Mouse (Mus musculus): ENCODE data around the gene Gm10401. TPM values are rescaled to one million over a fixed set of nuclear protein-coding genes. Genes with fewer than 3 reads are reported as not detected.

Gene Gm10401
- polyA plus RNA-seq, 1 experiment, result not detected

DNA sequence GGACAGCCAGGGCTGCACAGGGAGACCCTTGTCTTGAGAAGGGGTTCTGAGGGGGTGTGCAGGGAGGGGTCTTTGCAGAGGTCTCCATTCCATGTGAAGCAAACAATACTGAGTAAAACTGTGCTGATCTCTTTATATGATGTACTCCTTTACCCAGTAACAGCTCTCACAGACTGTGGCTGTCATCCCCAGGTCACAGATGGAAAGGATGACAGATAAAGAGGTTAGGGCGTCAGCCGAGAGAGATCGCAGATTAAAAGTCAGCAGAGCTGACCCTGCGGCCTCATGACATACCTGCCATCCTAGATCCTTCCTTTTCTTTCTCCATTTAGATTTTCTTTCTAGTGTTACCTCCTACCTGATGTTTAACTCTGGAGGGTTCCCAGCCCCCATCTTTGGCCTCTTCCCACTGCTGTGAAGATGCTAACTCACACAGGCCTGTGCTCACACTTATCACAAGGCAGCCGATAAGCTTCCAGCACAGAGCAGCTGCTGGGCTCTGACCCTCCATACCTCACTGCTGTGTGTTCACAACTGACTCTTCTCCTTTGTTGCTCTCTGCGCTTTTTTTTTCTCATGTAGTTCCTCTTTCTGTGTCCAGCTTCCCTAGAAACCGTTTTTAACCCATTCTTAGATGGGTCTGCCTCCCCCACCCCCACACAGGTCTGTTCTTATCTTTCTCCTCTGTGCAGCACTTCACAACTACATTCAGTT is 39.4 kb downstream of the Gm10401 start:
- peaks cover 8% of the 10 kb centered on the region for H3K4me1 ChIP-seq (replicated peaks; ENCODE audit: control insufficient read depth, insufficient read depth, low read length)
- H3K27me3 ChIP-seq (ENCODE audit: control insufficient read depth, insufficient read depth, low read length), result no peaks in the 10 kb centered on the region
- TF ChIP-seq CTCF (IDR thresholded peaks at IDR 0.05; ENCODE audit: borderline replicate concordance, control insufficient read depth, extremely low read depth, insufficient read depth, low read length, poor library complexity) (no peak), POLR2A (IDR thresholded peaks at IDR 0.05; ENCODE audit: control insufficient read depth, extremely low read depth, insufficient read depth, low read length, poor library complexity) (no peak)

GRCm38 (mm10) chr5:115057153-115057552 is 40.9 kb downstream of the Gm10401 start:
- no peak for TF ChIP-seq POLR2A (IDR thresholded peaks at IDR 0.05; ENCODE audit: control insufficient read depth, extremely low read depth, insufficient read depth, low read length, poor library complexity)
- 95% methylated on average over 4 of the region's 4 CpGs for WGBS
- Histone ChIP-seq H3K4me1 (replicated peaks; ENCODE audit: control insufficient read depth, insufficient read depth, low read length) (peaks cover 11% of the 10 kb centered on the region), H3K36me3 (ENCODE audit: control insufficient read depth, insufficient read depth, low read length) (no peaks in the 10 kb centered on the region), H3K27ac (ENCODE audit: control insufficient read depth, insufficient read depth, low read length) (no peak overlapping the region), H3K27me3 (ENCODE audit: control insufficient read depth, insufficient read depth, low read length) (no peaks in the 10 kb centered on the region), H3K4me3 (ENCODE audit: control insufficient read depth, insufficient read depth, low read length) (no peak overlapping the region)
- no peak for DNase-seq

More for the DNA sequence above, 39.4 kb downstream of the Gm10401 start:
- DNase-seq, result no peak
- H3K36me3 ChIP-seq (ENCODE audit: control insufficient read depth, insufficient read depth, low read length), result no peaks in the 10 kb centered on the region
- no peak overlapping the region for H3K4me3 ChIP-seq (ENCODE audit: control insufficient read depth, insufficient read depth, low read length)
- H3K27ac ChIP-seq (ENCODE audit: control insufficient read depth, insufficient read depth, low read length), result no peak overlapping the region
- WGBS, result 38% methylated on average over 7 of the region's 7 CpGs

GRCm38 (mm10) chr5:115055418-115055817 is 42.7 kb downstream of the Gm10401 start:
- no peak for DNase-seq
- no peak overlapping the region for H3K27ac ChIP-seq (ENCODE audit: control insufficient read depth, insufficient read depth, low read length)
- H3K4me1 ChIP-seq (replicated peaks; ENCODE audit: control insufficient read depth, insufficient read depth, low read length), result peaks cover 15% of the 10 kb centered on the region
- H3K4me3 ChIP-seq (ENCODE audit: control insufficient read depth, insufficient read depth, low read length), result no peak overlapping the region
- TF ChIP-seq CTCF (IDR thresholded peaks at IDR 0.05; ENCODE audit: borderline replicate concordance, control insufficient read depth, extremely low read depth, insufficient read depth, low read length, poor library complexity) (no peak), POLR2A (IDR thresholded peaks at IDR 0.05; ENCODE audit: control insufficient read depth, extremely low read depth, insufficient read depth, low read length, poor library complexity) (no peak)
- WGBS, result 86% methylated on average over 6 of the region's 6 CpGs
- no peaks in the 10 kb centered on the region for H3K27me3 ChIP-seq (ENCODE audit: control insufficient read depth, insufficient read depth, low read length)
- H3K36me3 ChIP-seq (ENCODE audit: control insufficient read depth, insufficient read depth, low read length), result no peaks in the 10 kb centered on the region

GRCm38 (mm10) chr5:115053791-115054396 is 44.2 kb downstream of the Gm10401 start:
- 98% methylated on average over 22 of the region's 22 CpGs for WGBS
- H3K36me3 ChIP-seq (ENCODE audit: control insufficient read depth, insufficient read depth, low read length), result no peaks in the 10 kb centered on the region
- H3K4me3 ChIP-seq (ENCODE audit: control insufficient read depth, insufficient read depth, low read length), result no peak overlapping the region
- DNase-seq, result no peak
- no peak overlapping the region for H3K27ac ChIP-seq (ENCODE audit: control insufficient read depth, insufficient read depth, low read length)
- H3K27me3 ChIP-seq (ENCODE audit: control insufficient read depth, insufficient read depth, low read length), result no peaks in the 10 kb centered on the region
- peaks cover 17% of the 10 kb centered on the region for H3K4me1 ChIP-seq (replicated peaks; ENCODE audit: control insufficient read depth, insufficient read depth, low read length)
- TF ChIP-seq CTCF (IDR thresholded peaks at IDR 0.05; ENCODE audit: borderline replicate concordance, control insufficient read depth, extremely low read depth, insufficient read depth, low read length, poor library complexity), result no peak
- TF ChIP-seq POLR2A (IDR thresholded peaks at IDR 0.05; ENCODE audit: control insufficient read depth, extremely low read depth, insufficient read depth, low read length, poor library complexity), result no peak

GRCm38 (mm10) chr5:115052546-115052945 is 45.5 kb downstream of the Gm10401 start:
- Histone ChIP-seq H3K4me1 (replicated peaks; ENCODE audit: control insufficient read depth, insufficient read depth, low read length) (peaks cover 13% of the 10 kb centered on the region), H3K27me3 (ENCODE audit: control insufficient read depth, insufficient read depth, low read length) (no peaks in the 10 kb centered on the region), H3K36me3 (ENCODE audit: control insufficient read depth, insufficient read depth, low read length) (no peaks in the 10 kb centered on the region), H3K4me3 (ENCODE audit: control insufficient read depth, insufficient read depth, low read length) (no peak overlapping the region), H3K27ac (ENCODE audit: control insufficient read depth, insufficient read depth, low read length) (no peak overlapping the region)
- DNase-seq, result no peak
- no peak for TF ChIP-seq CTCF (IDR thresholded peaks at IDR 0.05; ENCODE audit: borderline replicate concordance, control insufficient read depth, extremely low read depth, insufficient read depth, low read length, poor library complexity)
- TF ChIP-seq POLR2A (IDR thresholded peaks at IDR 0.05; ENCODE audit: control insufficient read depth, extremely low read depth, insufficient read depth, low read length, poor library complexity), result no peak
- WGBS, result 89% methylated on average over 8 of the region's 8 CpGs

DNA sequence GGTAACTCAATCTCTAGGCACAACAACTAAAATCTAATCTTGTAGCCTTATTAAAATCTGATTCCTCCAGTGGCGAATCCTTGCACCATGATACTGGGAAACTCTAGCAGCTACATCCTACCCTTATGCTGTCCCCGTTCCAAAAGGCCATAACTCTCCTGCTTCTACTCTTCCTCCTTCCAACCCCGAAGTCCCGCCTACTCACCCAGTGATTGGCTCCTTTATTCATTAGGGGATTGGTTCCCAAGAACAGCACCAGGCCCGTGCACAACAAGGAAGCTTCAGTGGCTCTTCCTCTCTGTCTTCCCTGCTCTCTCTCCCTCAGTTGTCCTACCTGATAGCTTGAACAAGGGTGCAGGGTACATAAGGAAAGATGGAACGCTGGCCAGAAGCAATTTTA is 47.3 kb downstream of the Gm10401 start:
- Histone ChIP-seq H3K36me3 (ENCODE audit: control insufficient read depth, insufficient read depth, low read length) (no peaks in the 10 kb centered on the region), H3K27me3 (ENCODE audit: control insufficient read depth, insufficient read depth, low read length) (no peaks in the 10 kb centered on the region), H3K4me1 (replicated peaks; ENCODE audit: control insufficient read depth, insufficient read depth, low read length) (peaks cover 15% of the 10 kb centered on the region), H3K27ac (ENCODE audit: control insufficient read depth, insufficient read depth, low read length) (no peak overlapping the region), H3K4me3 (ENCODE audit: control insufficient read depth, insufficient read depth, low read length) (no peak overlapping the region)
- 93% methylated on average over 6 of the region's 6 CpGs for whole genome bisulfite sequencing
- TF ChIP-seq POLR2A (IDR thresholded peaks at IDR 0.05; ENCODE audit: control insufficient read depth, extremely low read depth, insufficient read depth, low read length, poor library complexity) (no peak), CTCF (IDR thresholded peaks at IDR 0.05; ENCODE audit: borderline replicate concordance, control insufficient read depth, extremely low read depth, insufficient read depth, low read length, poor library complexity) (no peak)
- no peak for DNase-seq

Measured in thymus, adult 2 months (tissue).